11 mouse cellular contexts compared by ENCODE assay signal in the genomic region with DNA sequence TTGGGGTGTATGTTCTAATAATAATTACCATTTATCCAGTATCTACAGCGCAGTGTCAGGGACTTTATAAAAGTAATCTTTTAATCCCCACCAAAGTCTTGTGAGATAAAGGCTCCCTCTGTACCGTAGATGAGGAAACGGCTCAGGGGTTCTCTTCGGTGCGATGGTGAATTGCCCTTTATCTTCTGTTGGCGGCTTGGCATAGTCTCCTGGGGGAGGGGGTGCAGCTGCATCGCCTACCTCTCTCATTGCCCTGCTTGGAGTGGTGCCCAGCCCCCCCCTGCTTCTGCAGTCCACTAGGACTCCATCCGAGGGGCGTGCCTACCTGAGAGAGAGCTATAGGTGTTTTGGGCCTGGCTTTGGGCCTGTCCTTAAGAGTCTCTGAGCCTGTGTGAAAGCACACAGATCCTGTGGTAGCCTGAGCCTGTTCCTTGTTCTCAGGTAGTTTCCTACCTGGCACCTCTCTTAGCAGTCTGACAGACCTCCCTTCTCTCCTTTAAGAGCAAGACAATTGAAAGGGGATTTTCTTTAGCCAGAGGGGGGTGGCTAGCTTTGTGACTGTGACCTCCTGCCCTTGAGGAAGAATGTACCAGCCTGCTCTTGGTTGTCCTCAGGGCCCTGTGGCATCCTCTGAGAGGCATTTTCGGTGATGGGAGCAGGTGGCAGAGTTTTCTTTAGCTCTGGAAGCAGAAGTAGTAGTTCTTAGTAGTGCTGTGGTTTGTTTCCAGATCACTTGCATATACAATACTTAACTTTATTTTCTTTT. TPM values are rescaled to one million over a fixed set of nuclear protein-coding genes. Genes with fewer than 3 reads are reported as not detected.
A peak's percentile ranks its signal among the peaks of the same experiment; 100 is the strongest.
DNase-seq lines count a peak whose midpoint lies in the region; ATAC-seq lines count a peak whose summit lies in the region.
"Had no signal": no experiment of that assay in that cellular context is flagged by ENCODE, and none has a peak within 500 bp of the region (broad histone marks: within the 10 kb centered on the region; RNA-seq: fewer than 3 reads in every experiment).

No protein-coding gene starts in this region.

- H3K4me3 ChIP-seq in heart, embryonic 12.5 days, result no peak overlapping the region
- peak overlapping the region; percentile 14 for H3K4me3 ChIP-seq in megakaryocyte, embryonic 14.5 days (replicated peaks)
- no peak overlapping the region for H3K4me3 ChIP-seq in liver, embryonic 12.5 days
- H3K4me3 ChIP-seq: limb, embryonic 15.5 days had no signal

- no peak for ATAC-seq in heart, embryonic 12.5 days (ENCODE audit: insufficient number of reproducible peaks, low FRiP score)
- ATAC-seq in megakaryocyte, adult 5-6 weeks (ENCODE audit: poor library complexity, severe bottlenecking), result no peak
- peak; percentile 31; the same call in 1 of the 2 replicates for ATAC-seq in liver, embryonic 12.5 days
- ATAC-seq in CD4-positive, CD25-positive, alpha-beta regulatory T cell, adult 4 months, result no peak

- DNase-seq in heart, adult 9 months (ENCODE audit: low spot score in 2 of 2), result no peak
- peak; percentile 52 for DNase-seq in R1 (ENCODE audit: low read depth, low spot score)
- no peak for DNase-seq in frontal cortex, postnatal 25 days (ENCODE audit: low spot score in 2 of 2)
- DNase-seq: kidney, postnatal 14 days had no signal

- H3K27ac ChIP-seq in heart, embryonic 12.5 days (ENCODE audit: poor library complexity, severe bottlenecking), result 0 out of 2 replicates have a peak overlapping the region, but pooled peaks have one; percentile 42
- H3K27ac ChIP-seq in liver, embryonic 12.5 days, result peak overlapping the region; percentile 68
- H3K27ac ChIP-seq: limb, embryonic 15.5 days had no signal

- 52% methylated on average over 10 of the region's 10 CpGs for WGBS in heart, embryonic 12.5 days
- WGBS in liver, embryonic 12.5 days (ENCODE audit: insufficient replicate concordance), result 38% methylated on average over 10 of the region's 10 CpGs

- H3K4me1 ChIP-seq in heart, embryonic 12.5 days (replicated peaks), result peaks cover 93% of the 10 kb centered on the region
- peaks cover 99% of the 10 kb centered on the region for H3K4me1 ChIP-seq in megakaryocyte, embryonic 14.5 days
- peaks cover 99% of the 10 kb centered on the region for H3K4me1 ChIP-seq in liver, embryonic 12.5 days

- H3K4me2 ChIP-seq in heart, embryonic 12.5 days, result no peak overlapping the region
- H3K4me2 ChIP-seq in liver, embryonic 12.5 days, result peak overlapping the region; percentile 40
- H3K4me2 ChIP-seq: heart, embryonic 11.5 days; limb, embryonic 15.5 days had no signal

- H3K36me3 ChIP-seq in heart, embryonic 12.5 days, result peaks cover 5% of the 10 kb centered on the region; the same call in 1 of the 2 replicates
- H3K36me3 ChIP-seq in megakaryocyte, embryonic 14.5 days (replicated peaks; ENCODE audit: low read length), result peaks cover 66% of the 10 kb centered on the region
- peaks cover 13% of the 10 kb centered on the region for H3K36me3 ChIP-seq in liver, embryonic 12.5 days

- 0 out of 2 replicates have a peak overlapping the region, but pooled peaks have one; percentile 47 for H3K9ac ChIP-seq in heart, embryonic 12.5 days
- H3K9ac ChIP-seq in liver, embryonic 12.5 days, result peak overlapping the region; percentile 35
- H3K9ac ChIP-seq: limb, embryonic 15.5 days had no signal

- no peaks in the 10 kb centered on the region for H3K27me3 ChIP-seq in heart, embryonic 12.5 days (replicated peaks)
- H3K27me3 ChIP-seq in megakaryocyte, embryonic 14.5 days (replicated peaks), result no peaks in the 10 kb centered on the region
- no peaks in the 10 kb centered on the region for H3K27me3 ChIP-seq in liver, embryonic 12.5 days (replicated peaks)
- H3K27me3 ChIP-seq: limb, embryonic 15.5 days had no signal

- no peaks in the 10 kb centered on the region for H3K9me3 ChIP-seq in heart, embryonic 12.5 days (replicated peaks)
- no peaks in the 10 kb centered on the region for H3K9me3 ChIP-seq in megakaryocyte, embryonic 14.5 days
- H3K9me3 ChIP-seq in liver, embryonic 12.5 days (replicated peaks), result no peaks in the 10 kb centered on the region
- H3K9me3 ChIP-seq: limb, embryonic 15.5 days had no signal

RNA-seq across cellular contexts. Expression of gene Slc9a1, which starts 6.5 kb away (rescaled TPM):
- 7.3 and 8.8 TPM in 2 replicates for polyA plus RNA-seq in heart, embryonic 12.5 days (2016; fragmentation: Nextera tagmentation; extraction: Ambion mirVana)
- polyA plus RNA-seq in megakaryocyte, embryonic 14.5 days (2012; ENCODE audit: insufficient read depth, low replicate concordance), result 50.9 and 56.9 TPM in 2 replicates
- total RNA-seq in megakaryocyte, adult 5-6 weeks (2015), result 20.3 and 23.1 TPM in 2 replicates
- 11.0 and 11.6 TPM in 2 replicates for total RNA-seq in megakaryocyte, adult 5-6 weeks (2017)
- 4.2 and 4.9 TPM in 2 replicates for polyA plus RNA-seq in liver, embryonic 12.5 days (2016; fragmentation: Nextera tagmentation; extraction: Ambion mirVana)
- polyA plus RNA-seq in CD4-positive, CD25-positive, alpha-beta regulatory T cell, adult 4 months (2017; shearing (Covaris generic)), result 10 to 100 TPM in 1 of 2 experiments, 1 to 10 TPM in 1; 9.9 to 19.4 TPM

RNA-seq across cellular contexts. Expression of gene Wdtc1, which starts 22.7 kb away (rescaled TPM):
- polyA plus RNA-seq in heart, embryonic 12.5 days (2016; fragmentation: Nextera tagmentation; extraction: Ambion mirVana), result 16.1 and 17.9 TPM in 2 replicates
- polyA plus RNA-seq in megakaryocyte, embryonic 14.5 days (2012; ENCODE audit: insufficient read depth, low replicate concordance), result 85.7 and 118 TPM in 2 replicates
- 16.5 and 18.5 TPM in 2 replicates for total RNA-seq in megakaryocyte, adult 5-6 weeks (2015)
- total RNA-seq in megakaryocyte, adult 5-6 weeks (2017), result 11.6 and 14.1 TPM in 2 replicates
- 10.0 and 11.2 TPM in 2 replicates for polyA plus RNA-seq in liver, embryonic 12.5 days (2016; fragmentation: Nextera tagmentation; extraction: Ambion mirVana)
- 1 to 10 TPM; 4.2 to 7.8 TPM for polyA plus RNA-seq in CD4-positive, CD25-positive, alpha-beta regulatory T cell, adult 4 months (2017; shearing (Covaris generic))
